Mouse (Mus musculus): Measurements from ENCODE around the gene Ppara.

- no peak for TF ChIP-seq POLR2A (IDR thresholded peaks at IDR 0.05; ENCODE audit: insufficient read depth, low read depth, low read length)
- no peak for TF ChIP-seq CTCF (IDR thresholded peaks at IDR 0.05; ENCODE audit: insufficient read depth, low read depth, low read length)
Measured at GRCm38 (mm10) chr15:85748466-85748865, 13.7 kb downstream of the Ppara start.

Measured in olfactory bulb, adult 2 months (tissue).